Mouse (Mus musculus): ENCODE measurements around the gene Yeats2.

GRCm38 (mm10) chr16:20144568-20144967, 3.7 kb downstream of the Yeats2 start:
- TF ChIP-seq CTCF (IDR thresholded peaks at IDR 0.05; ENCODE audit: low read depth), result no peak
- no peak for TF ChIP-seq EP300 (IDR thresholded peaks at IDR 0.05; ENCODE audit: low read depth)

All from heart, postnatal 0 days (tissue).